ENCODE assay signal across 15 mouse cellular contexts in the genomic region with DNA sequence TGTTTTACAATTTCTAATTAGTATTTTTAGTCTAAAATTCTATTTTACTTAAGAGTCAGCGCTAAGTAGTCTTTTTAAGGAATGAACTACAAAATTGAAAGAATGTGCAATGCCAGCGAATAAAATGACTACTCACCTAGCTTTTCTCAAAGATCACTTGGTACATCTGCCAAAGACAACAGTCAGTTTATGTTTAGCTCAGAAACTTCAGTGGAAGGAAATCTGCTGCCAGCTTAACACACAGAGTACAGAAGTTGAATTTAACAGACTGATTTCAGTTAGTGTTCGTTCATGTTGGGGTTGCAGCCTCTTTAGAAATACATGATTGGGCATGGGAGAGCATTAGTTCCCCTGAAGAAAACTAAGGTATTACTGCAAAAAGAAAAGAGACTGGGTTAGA.
"Had no signal": no experiment of that assay in that cellular context is flagged by ENCODE, and none has a peak within 500 bp of the region (broad histone marks: within the 10 kb centered on the region; RNA-seq: fewer than 3 reads in every experiment).

No protein-coding gene starts in this region.

- DNase-seq: lung, adult 2 months; lung, postnatal 14 days; lung, postnatal 36 days; right cerebral cortex, postnatal 14 days; thymus, adult 2 months; thymus, postnatal 25 days; thymus, postnatal 4 days had no signal

- H3K4me3 ChIP-seq: lung, embryonic 15.5 days; megakaryocyte, embryonic 14.5 days; midbrain, embryonic 13.5 days; midbrain, embryonic 15.5 days; neural tube, embryonic 12.5 days; stomach, embryonic 15.5 days had no signal

- H3K27ac ChIP-seq: lung, embryonic 15.5 days; macrophage; midbrain, embryonic 13.5 days; midbrain, embryonic 15.5 days; neural tube, embryonic 12.5 days; stomach, embryonic 15.5 days; stomach, postnatal 0 days had no signal
